Mouse (Mus musculus) heart, adult 2 months (tissue): ENCODE results near the gene Actl6a.

ENCODE experiments used
- CTCF ChIP-seq: fragments of 200-600 bp; IDR thresholded peaks from 2 replicates; pipeline ENCODE4 v1.8.1; 2022; ENCODE audit warnings: antibody characterized with exemption, mild to moderate bottlenecking, moderate library complexity
- EP300 ChIP-seq: fragments of 200-500 bp; IDR thresholded peaks from 2 replicates; pipeline ENCODE4 v1.6.1; 2011; ENCODE audit warnings: low read depth, low read length, control low read depth; ENCODE audit not compliant: insufficient read depth
- POLR2A ChIP-seq: fragments of 200-500 bp; IDR thresholded peaks from 2 replicates; pipeline ENCODE4 v1.6.1; 2011; ENCODE audit warnings: mild to moderate bottlenecking, low read depth, low read length, control low read depth; ENCODE audit not compliant: insufficient read depth

- TF ChIP-seq EP300 (no peak), CTCF (no peak), POLR2A (no peak)
Observed at GRCm38 (mm10) chr3:32724191-32724590, 18.1 kb downstream of the Actl6a start.
